ENCODE assay signal across 16 mouse cellular contexts in genomic region chr14:60661281-60661680, GRCm38 (mm10).
"Had no signal": no experiment of that assay in that cellular context is flagged by ENCODE, and none has a peak within 500 bp of the region (broad histone marks: within the 10 kb centered on the region; RNA-seq: fewer than 3 reads in every experiment).

No protein-coding gene starts in this region.

- H3K27me3 ChIP-seq: neural tube, embryonic 13.5 days; neural tube, embryonic 15.5 days; stomach, embryonic 15.5 days had no signal

- H3K36me3 ChIP-seq: neural tube, embryonic 13.5 days; neural tube, embryonic 15.5 days; stomach, embryonic 15.5 days had no signal

- H3K27ac ChIP-seq: neural tube, embryonic 13.5 days; neural tube, embryonic 15.5 days; stomach, embryonic 15.5 days; stomach, postnatal 0 days had no signal

- DNase-seq: retina, postnatal 1 day; right cerebral cortex, adult 18-20 months; right cerebral cortex, postnatal 14 days; right cerebral cortex, postnatal 25 days; right cerebral cortex, postnatal 4 days; spleen, adult 18-20 months; thymus, adult 18-20 months; thymus, adult 2 months; thymus, postnatal 14 days; thymus, postnatal 25 days; thymus, postnatal 36 days; thymus, postnatal 4 days had no signal

- H3K4me3 ChIP-seq: neural tube, embryonic 13.5 days; neural tube, embryonic 15.5 days; stomach, embryonic 15.5 days had no signal
